Mouse (Mus musculus): Measurements from ENCODE around the gene Gpr3. TPM values are rescaled to one million over a fixed set of nuclear protein-coding genes. Genes with fewer than 3 reads are reported as not detected.
A peak's percentile ranks its signal among the peaks of the same experiment; 100 is the strongest.

Gene Gpr3
- polyA plus RNA-seq, 1 experiment from 2014 or later: 0.11 TPM

DNA sequence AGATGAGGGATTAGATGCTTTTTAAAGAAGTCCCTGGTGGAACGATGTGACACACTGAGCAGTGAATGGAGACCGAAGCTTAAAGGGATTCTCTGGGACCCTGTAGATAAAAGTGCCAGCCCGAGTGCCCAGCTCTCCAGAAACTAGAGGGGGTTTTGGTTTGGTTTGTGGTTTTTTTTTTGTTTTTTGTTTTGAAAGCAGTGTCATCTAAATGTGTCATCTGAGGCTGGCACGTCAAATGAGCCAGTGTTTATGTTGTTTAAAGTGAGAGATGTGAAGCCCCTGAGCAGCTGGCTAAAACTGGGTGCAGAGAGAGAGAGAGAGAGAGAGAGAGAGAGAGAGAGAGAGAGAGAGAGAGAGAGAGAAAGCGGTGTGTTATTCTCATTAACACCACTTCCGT lies 50.1 kb downstream of the Gpr3 start:
- Histone ChIP-seq H3K9me3 (ENCODE audit: control insufficient read depth, low read length) (no peaks in the 10 kb centered on the region), H3K9ac (ENCODE audit: low read length) (no peak overlapping the region), H3K27me3 (ENCODE audit: control insufficient read depth, insufficient read depth, low read length) (no peaks in the 10 kb centered on the region), H3K36me3 (ENCODE audit: control insufficient read depth, insufficient read depth, low read length) (0 out of 2 replicates have a peak, but pooled peaks cover 2% of the 10 kb centered on the region), H3K4me3 (ENCODE audit: low read depth, low read length) (no peak overlapping the region), H3K4me2 (replicated peaks; ENCODE audit: low read depth) (no peak overlapping the region), H3K4me1 (replicated peaks; ENCODE audit: control insufficient read depth, insufficient read depth) (no peaks in the 10 kb centered on the region; the same call in 1 of the 2 replicates), H3K27ac (replicated peaks) (no peak overlapping the region)
- TF ChIP-seq CTCF (IDR thresholded peaks at IDR 0.05; ENCODE audit: low read depth) (no peak), EP300 (optimal IDR thresholded peaks at IDR 0.05) (no peak)
- ATAC-seq (ENCODE audit: low FRiP score, low TSS enrichment) (no peak), DNase-seq (ENCODE audit: low spot score) (no peak)
- WGBS: 63% methylated on average over 6 of the region's 6 CpGs

DNA sequence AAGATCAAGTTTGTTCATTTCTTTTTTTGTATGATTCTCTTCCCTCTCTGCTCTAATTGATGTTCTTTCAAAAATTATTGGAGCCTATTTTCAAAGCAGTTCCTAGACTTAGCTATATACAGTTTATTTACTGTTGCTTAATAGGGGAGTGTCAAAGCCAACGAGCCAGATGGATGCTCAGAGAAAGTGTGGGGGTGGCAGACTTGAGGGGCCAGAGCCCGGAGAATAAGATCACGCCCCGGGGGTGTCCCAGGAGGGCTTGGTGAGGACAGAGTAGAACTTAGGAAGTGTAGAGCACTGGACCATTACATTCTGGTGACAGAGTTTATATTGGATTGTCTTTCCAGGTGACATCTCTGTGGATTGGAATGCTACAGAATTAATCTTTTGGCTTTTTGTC lies 51.5 kb downstream of the Gpr3 start:
- DNase-seq (ENCODE audit: low spot score) (no peak), ATAC-seq (ENCODE audit: low FRiP score, low TSS enrichment) (no peak)
- Histone ChIP-seq H3K36me3 (ENCODE audit: control insufficient read depth, insufficient read depth, low read length) (0 out of 2 replicates have a peak, but pooled peaks cover 2% of the 10 kb centered on the region), H3K4me2 (replicated peaks; ENCODE audit: low read depth) (no peak overlapping the region), H3K27me3 (ENCODE audit: control insufficient read depth, insufficient read depth, low read length) (no peaks in the 10 kb centered on the region), H3K4me1 (replicated peaks; ENCODE audit: control insufficient read depth, insufficient read depth) (no peaks in the 10 kb centered on the region; the same call in 1 of the 2 replicates), H3K4me3 (ENCODE audit: low read depth, low read length) (no peak overlapping the region), H3K9ac (ENCODE audit: low read length) (no peak overlapping the region), H3K27ac (replicated peaks) (no peak overlapping the region), H3K9me3 (ENCODE audit: control insufficient read depth, low read length) (no peaks in the 10 kb centered on the region)
- 68% methylated on average over 4 of the region's 4 CpGs for WGBS
- TF ChIP-seq EP300 (optimal IDR thresholded peaks at IDR 0.05) (no peak), CTCF (IDR thresholded peaks at IDR 0.05; ENCODE audit: low read depth) (no peak)

DNA sequence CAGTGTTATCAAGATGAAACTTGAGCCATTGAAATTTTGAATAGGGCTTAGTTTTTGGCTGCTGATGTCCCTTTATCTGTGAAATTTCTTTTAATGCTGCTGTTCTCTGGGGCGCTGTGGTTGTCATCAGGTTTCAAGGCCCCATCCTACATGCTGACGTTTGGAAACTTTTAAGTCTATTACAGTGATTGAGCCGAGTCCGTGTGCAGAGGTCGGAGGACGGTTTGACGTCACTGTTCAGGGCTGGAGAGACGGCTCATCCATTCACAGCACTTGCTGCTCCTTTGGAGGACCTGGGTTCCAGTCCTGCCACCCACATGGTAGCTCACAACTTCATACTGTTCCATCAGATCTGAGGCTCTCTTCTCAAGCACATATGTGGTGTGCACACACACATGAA lies 52.1 kb downstream of the Gpr3 start:
- H3K27me3 ChIP-seq (ENCODE audit: control insufficient read depth, insufficient read depth, low read length): no peaks in the 10 kb centered on the region

DNA sequence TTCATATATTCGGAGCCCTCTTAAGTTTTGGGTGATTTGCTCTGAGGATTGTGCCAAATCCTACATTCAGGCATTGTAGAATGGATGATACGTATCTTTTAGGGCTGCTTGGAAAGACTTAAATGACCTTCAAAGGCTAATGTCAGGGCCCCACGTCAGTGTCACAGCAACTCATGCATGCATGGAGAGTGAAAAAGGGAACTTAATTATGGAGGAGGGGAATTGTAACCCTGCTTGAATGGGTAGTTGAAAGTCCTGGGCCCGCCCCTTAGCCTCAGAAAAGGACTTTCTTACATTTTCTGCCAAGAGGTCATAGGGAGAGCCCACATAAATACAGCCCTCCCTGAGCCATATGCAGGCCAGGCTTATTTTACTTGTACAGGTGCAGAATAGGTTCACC lies 52.7 kb downstream of the Gpr3 start:
- Histone ChIP-seq H3K4me2 (replicated peaks; ENCODE audit: low read depth) (no peak overlapping the region), H3K36me3 (ENCODE audit: control insufficient read depth, insufficient read depth, low read length) (0 out of 2 replicates have a peak, but pooled peaks cover 2% of the 10 kb centered on the region), H3K9me3 (ENCODE audit: control insufficient read depth, low read length) (no peaks in the 10 kb centered on the region), H3K9ac (ENCODE audit: low read length) (no peak overlapping the region), H3K27ac (replicated peaks) (peak overlapping the region; percentile 56; the same call in 1 of the 2 replicates), H3K4me3 (ENCODE audit: low read depth, low read length) (no peak overlapping the region), H3K4me1 (replicated peaks; ENCODE audit: control insufficient read depth, insufficient read depth) (no peaks in the 10 kb centered on the region; the same call in 1 of the 2 replicates), H3K27me3 (ENCODE audit: control insufficient read depth, insufficient read depth, low read length) (no peaks in the 10 kb centered on the region)
- 84% methylated on average over 4 of the region's 4 CpGs for WGBS
- DNase-seq (ENCODE audit: low spot score): no peak
- no peak for ATAC-seq (ENCODE audit: low FRiP score, low TSS enrichment)
- TF ChIP-seq CTCF (IDR thresholded peaks at IDR 0.05; ENCODE audit: low read depth): no peak
- no peak for TF ChIP-seq EP300 (optimal IDR thresholded peaks at IDR 0.05)

More for the DNA sequence above, 52.1 kb downstream of the Gpr3 start:
- Histone ChIP-seq H3K27ac (replicated peaks) (no peak overlapping the region), H3K36me3 (ENCODE audit: control insufficient read depth, insufficient read depth, low read length) (0 out of 2 replicates have a peak, but pooled peaks cover 2% of the 10 kb centered on the region), H3K4me2 (replicated peaks; ENCODE audit: low read depth) (no peak overlapping the region), H3K9ac (ENCODE audit: low read length) (no peak overlapping the region), H3K4me1 (replicated peaks; ENCODE audit: control insufficient read depth, insufficient read depth) (no peaks in the 10 kb centered on the region; the same call in 1 of the 2 replicates), H3K9me3 (ENCODE audit: control insufficient read depth, low read length) (no peaks in the 10 kb centered on the region), H3K4me3 (ENCODE audit: low read depth, low read length) (no peak overlapping the region)
- TF ChIP-seq CTCF (IDR thresholded peaks at IDR 0.05; ENCODE audit: low read depth) (no peak), EP300 (optimal IDR thresholded peaks at IDR 0.05) (no peak)
- no peak for ATAC-seq (ENCODE audit: low FRiP score, low TSS enrichment)
- WGBS: 83% methylated on average over 8 of the region's 8 CpGs
- DNase-seq (ENCODE audit: low spot score): no peak

Small RNA genes lying within 50 kb of the gene (microRNA-seq; reads per million reads assigned to microRNA genes)
- 1.3 reads per million for gene Mir7017

Other genes starting within 250 kb of the Gpr3 start
- gene Fgr, start 238.4 kb downstream of the Gpr3 start, polyA plus RNA-seq (2015; fragmentation: Nextera tagmentation; extraction: Ambion mirVana): 0.15 and 0.18 TPM in 2 replicates
- gene Ahdc1, start 201.3 kb downstream of the Gpr3 start, polyA plus RNA-seq (2015; fragmentation: Nextera tagmentation; extraction: Ambion mirVana): 2.8 and 3.2 TPM in 2 replicates
- gene Wasf2, start 82.0 kb downstream of the Gpr3 start, polyA plus RNA-seq (2015; fragmentation: Nextera tagmentation; extraction: Ambion mirVana): 71.4 and 84.2 TPM in 2 replicates
- gene Cd164l2, start 405 bp downstream of the Gpr3 start, polyA plus RNA-seq (2015; fragmentation: Nextera tagmentation; extraction: Ambion mirVana): 5.3 and 6.5 TPM in 2 replicates
- 17.6 and 21.5 TPM in 2 replicates for gene Map3k6, start 28.3 kb upstream of the Gpr3 start, polyA plus RNA-seq (2015; fragmentation: Nextera tagmentation; extraction: Ambion mirVana)
- 93.5 and 109 TPM in 2 replicates for gene Sytl1, start 50.6 kb upstream of the Gpr3 start, polyA plus RNA-seq (2015; fragmentation: Nextera tagmentation; extraction: Ambion mirVana)
- 51.4 and 53.9 TPM in 2 replicates for gene Tmem222, start 65.3 kb upstream of the Gpr3 start, polyA plus RNA-seq (2015; fragmentation: Nextera tagmentation; extraction: Ambion mirVana)
- gene Wdtc1, start 140.9 kb upstream of the Gpr3 start, polyA plus RNA-seq (2015; fragmentation: Nextera tagmentation; extraction: Ambion mirVana): 6.2 and 7.7 TPM in 2 replicates
- 6.0 and 7.1 TPM in 2 replicates for gene Slc9a1, start 157.2 kb upstream of the Gpr3 start, polyA plus RNA-seq (2015; fragmentation: Nextera tagmentation; extraction: Ambion mirVana)

All from stomach, postnatal 0 days (tissue).